Mouse (Mus musculus): ENCODE measurements around the gene Park7. TPM values are rescaled to one million over a fixed set of nuclear protein-coding genes. Genes with fewer than 3 reads are reported as not detected.

The Park7 gene
- polyA plus RNA-seq, 1 experiment from 2014 or later = 449 TPM

DNA sequence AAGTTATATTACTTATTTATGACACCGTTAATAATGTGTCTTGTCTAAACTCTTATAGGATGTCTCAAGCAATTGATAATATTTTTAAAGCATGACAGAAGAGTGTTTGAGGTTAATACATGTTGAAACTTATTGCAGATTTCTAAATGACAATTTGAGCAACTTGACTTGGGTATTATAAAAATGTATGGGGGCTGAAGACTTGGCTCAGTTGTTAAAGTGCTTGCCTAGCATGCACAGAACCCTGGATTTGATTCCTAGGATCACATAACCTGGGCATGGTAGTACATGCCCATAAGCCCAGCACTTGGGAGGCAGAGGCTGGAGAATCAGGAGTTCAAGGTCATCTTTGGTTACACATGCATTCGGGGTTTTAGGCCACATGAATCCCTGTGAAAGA, 45.4 kb downstream of the Park7 start:
- H3K9me3 ChIP-seq = no peaks in the 10 kb centered on the region
- no peak overlapping the region for H3K4me3 ChIP-seq
- DNase-seq (ENCODE audit: low spot score) = no peak
- no peaks in the 10 kb centered on the region for H3K27me3 ChIP-seq (ENCODE audit: insufficient read depth, poor library complexity, severe bottlenecking)
- WGBS = 87% methylated on average over 2 of the region's 2 CpGs
- H3K36me3 ChIP-seq = peaks cover 52% of the 10 kb centered on the region
- H3K27ac ChIP-seq = no peak overlapping the region
- H3K4me1 ChIP-seq (replicated peaks) = peaks cover 32% of the 10 kb centered on the region

DNA sequence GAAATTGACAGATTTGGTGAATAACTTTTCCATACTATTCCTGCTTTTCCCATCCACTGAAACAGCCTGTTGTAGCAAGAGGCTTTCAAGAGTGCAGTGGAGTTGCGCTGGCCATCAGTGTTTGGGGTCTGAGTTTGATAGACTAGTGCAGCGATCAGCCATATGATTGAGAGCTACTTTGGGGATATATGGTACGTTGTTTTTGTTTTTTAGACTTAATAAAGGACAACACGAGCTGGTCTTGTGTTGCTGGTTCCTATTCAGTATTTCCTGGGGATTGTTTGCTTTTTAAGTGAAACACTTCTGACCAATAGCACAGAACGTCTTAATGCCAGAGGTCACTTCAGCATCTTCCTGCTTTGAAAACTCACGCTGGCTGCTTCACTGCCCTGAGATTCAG, 46.1 kb downstream of the Park7 start:
- Histone ChIP-seq H3K9me3 (no peaks in the 10 kb centered on the region), H3K27ac (no peak overlapping the region), H3K4me1 (replicated peaks) (peaks cover 32% of the 10 kb centered on the region), H3K27me3 (ENCODE audit: insufficient read depth, poor library complexity, severe bottlenecking) (no peaks in the 10 kb centered on the region), H3K4me3 (no peak overlapping the region), H3K36me3 (peaks cover 52% of the 10 kb centered on the region)
- 85% methylated on average over 6 of the region's 6 CpGs for WGBS
- no peak for DNase-seq (ENCODE audit: low spot score)

DNA sequence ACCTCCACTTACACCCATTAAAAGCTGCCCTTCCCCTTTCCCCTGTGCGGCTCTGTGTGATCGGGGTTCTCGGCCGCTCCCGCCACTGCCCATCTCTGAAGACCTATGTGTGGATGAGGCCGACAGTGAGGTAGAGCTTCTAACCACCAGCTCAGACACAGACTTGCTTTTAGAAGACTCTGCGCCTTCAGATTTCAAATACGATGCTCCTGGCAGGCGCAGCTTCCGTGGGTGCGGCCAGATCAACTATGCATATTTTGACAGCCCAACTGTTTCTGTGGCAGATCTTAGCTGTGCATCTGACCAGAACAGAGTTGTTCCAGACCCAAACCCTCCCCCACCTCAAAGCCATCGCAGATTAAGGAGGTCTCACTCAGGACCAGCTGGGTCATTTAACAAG, 47.7 kb downstream of the Park7 start:
- H3K4me3 ChIP-seq = no peak overlapping the region
- 90% methylated on average over 12 of the region's 12 CpGs for WGBS
- no peaks in the 10 kb centered on the region for H3K9me3 ChIP-seq
- peaks cover 35% of the 10 kb centered on the region for H3K4me1 ChIP-seq (replicated peaks)
- H3K36me3 ChIP-seq = peaks cover 52% of the 10 kb centered on the region
- DNase-seq (ENCODE audit: low spot score) = no peak
- no peaks in the 10 kb centered on the region for H3K27me3 ChIP-seq (ENCODE audit: insufficient read depth, poor library complexity, severe bottlenecking)
- H3K27ac ChIP-seq = no peak overlapping the region

DNA sequence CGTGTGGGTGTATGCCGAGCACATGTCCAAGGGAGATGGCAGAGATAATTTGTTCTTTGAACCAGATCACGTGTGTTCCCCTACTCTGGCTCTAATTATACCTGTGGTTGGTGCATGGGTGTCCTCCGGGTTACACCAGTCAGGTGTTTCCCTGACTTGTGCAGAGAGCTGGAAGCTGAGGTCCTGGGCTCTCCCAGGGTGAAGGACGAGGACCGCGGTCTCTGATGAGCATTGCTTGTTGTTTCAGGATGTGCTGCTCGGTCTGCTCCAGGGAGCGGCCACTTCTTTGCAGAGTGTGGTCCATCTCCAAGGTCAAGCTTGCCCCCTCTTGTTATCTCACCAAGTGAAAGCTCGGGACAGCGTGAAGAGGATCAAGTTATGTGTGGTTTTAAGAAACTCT, 48.2 kb downstream of the Park7 start:
- peaks cover 34% of the 10 kb centered on the region for H3K4me1 ChIP-seq (replicated peaks)
- 93% methylated on average over 11 of the region's 11 CpGs for WGBS
- no peaks in the 10 kb centered on the region for H3K9me3 ChIP-seq
- DNase-seq (ENCODE audit: low spot score) = no peak
- no peaks in the 10 kb centered on the region for H3K27me3 ChIP-seq (ENCODE audit: insufficient read depth, poor library complexity, severe bottlenecking)
- H3K36me3 ChIP-seq = peaks cover 52% of the 10 kb centered on the region
- no peak overlapping the region for H3K4me3 ChIP-seq
- H3K27ac ChIP-seq = no peak overlapping the region

DNA sequence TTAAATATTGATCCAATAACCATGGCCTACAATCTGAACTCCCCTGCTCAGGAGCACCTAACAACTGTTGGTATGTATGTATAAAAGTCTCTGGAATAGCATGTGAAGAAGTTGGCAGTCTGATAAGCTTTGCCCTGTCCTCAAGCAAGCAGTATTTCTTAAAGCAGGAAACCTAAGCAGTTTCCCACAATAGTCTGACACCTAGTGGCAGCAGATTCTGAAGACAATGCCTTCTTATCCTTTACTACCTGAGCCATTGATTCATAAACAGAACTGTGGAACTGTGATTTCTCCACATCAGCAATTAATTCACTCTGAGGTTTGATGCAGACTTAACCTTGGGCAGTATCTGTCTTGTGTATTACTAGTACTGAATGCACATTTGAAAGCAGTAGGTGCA, 48.9 kb downstream of the Park7 start:
- Histone ChIP-seq H3K27me3 (ENCODE audit: insufficient read depth, poor library complexity, severe bottlenecking) (no peaks in the 10 kb centered on the region), H3K4me3 (no peak overlapping the region), H3K27ac (no peak overlapping the region), H3K9me3 (no peaks in the 10 kb centered on the region), H3K4me1 (replicated peaks) (peaks cover 34% of the 10 kb centered on the region), H3K36me3 (peaks cover 52% of the 10 kb centered on the region)
- DNase-seq (ENCODE audit: low spot score) = no peak

DNA sequence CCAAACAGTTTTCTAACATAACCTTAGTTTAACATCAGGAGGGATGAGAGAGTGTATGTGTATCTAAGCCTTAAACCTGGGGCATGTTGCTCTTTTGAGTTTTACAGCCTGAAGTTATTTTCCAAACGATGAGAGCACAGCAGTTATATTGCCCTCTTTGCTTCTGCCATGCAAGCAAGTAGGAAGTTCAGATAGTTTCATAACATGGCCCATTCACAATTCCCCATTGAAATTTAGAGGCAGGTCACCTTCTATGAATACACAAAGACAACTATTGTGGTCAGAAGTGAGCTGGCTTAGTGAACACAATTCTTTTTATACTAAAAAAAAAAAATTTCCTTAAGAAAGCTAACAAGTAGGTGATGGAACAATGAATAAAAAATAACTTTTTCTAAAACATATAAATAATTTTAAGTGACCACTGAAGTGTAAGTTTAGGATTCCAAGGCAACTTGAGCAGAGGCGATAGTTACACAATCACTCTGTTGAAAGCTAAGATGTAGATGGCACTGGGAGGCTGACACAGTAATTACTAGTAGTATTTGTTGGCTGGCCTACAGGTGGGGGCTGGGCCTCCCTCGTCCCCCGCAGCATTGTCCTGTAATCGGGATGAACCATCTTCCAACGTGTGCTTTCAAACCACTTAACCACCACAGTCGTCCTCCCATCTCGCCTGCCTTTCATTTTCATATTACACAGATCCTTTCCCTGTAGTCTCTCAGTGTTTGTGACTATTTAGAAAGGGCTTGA, 51.4 kb downstream of the Park7 start:
- no peaks in the 10 kb centered on the region for H3K9me3 ChIP-seq
- WGBS = 67% methylated on average over 8 of the region's 8 CpGs
- H3K27ac ChIP-seq = no peak overlapping the region
- peaks cover 28% of the 10 kb centered on the region for H3K4me1 ChIP-seq (replicated peaks)
- no peaks in the 10 kb centered on the region for H3K27me3 ChIP-seq (ENCODE audit: insufficient read depth, poor library complexity, severe bottlenecking)
- H3K36me3 ChIP-seq = peaks cover 30% of the 10 kb centered on the region
- no peak for DNase-seq (ENCODE audit: low spot score)
- no peak overlapping the region for H3K4me3 ChIP-seq

DNA sequence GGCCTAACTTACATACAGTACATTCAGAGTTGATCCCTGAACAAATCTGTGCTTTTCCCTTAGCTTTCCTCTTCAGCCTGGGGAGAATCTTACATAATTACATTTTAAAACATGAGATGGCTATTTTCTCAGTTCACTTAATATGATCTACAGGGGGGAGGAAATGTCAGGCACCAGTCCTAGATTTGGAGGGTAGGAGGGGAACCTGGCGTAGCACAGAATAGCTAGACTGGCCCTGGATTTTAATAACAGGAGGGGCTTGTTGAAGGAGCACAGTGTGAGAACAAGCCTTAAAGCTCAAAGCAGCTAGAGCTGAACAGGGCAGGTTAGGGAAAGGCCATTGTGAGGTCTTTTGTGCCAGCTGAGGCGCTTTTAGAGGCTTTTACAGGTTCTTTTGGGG, 53.1 kb downstream of the Park7 start:
- no peak overlapping the region for H3K27ac ChIP-seq
- no peak overlapping the region for H3K4me3 ChIP-seq
- 87% methylated on average over 2 of the region's 2 CpGs for WGBS
- H3K27me3 ChIP-seq (ENCODE audit: insufficient read depth, poor library complexity, severe bottlenecking) = no peaks in the 10 kb centered on the region
- no peaks in the 10 kb centered on the region for H3K9me3 ChIP-seq
- peaks cover 41% of the 10 kb centered on the region for H3K4me1 ChIP-seq (replicated peaks)
- no peak for DNase-seq (ENCODE audit: low spot score)
- H3K36me3 ChIP-seq = peaks cover 14% of the 10 kb centered on the region

DNA sequence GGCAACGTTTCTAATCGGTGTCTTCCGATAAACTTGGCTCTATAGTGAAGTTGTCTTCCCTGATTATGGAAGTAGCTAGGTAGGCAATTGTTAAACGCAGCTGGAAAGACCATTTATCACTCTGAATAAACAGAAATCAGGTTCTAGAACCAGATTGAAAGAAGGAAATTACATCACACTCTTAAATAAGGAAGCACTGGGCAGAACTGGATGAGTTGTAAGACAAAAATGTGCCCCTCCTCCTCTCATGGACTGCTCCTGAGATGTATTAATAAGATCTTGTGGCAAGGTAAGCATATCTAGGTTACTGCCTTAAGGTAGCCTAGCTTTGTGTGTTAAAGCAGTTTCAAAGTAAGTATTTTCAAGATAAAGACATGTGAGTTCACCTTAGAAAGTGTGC, 53.7 kb downstream of the Park7 start:
- 90% methylated on average over 4 of the region's 4 CpGs for WGBS
- Histone ChIP-seq H3K4me3 (no peak overlapping the region), H3K36me3 (peaks cover 8% of the 10 kb centered on the region), H3K27ac (no peak overlapping the region), H3K27me3 (ENCODE audit: insufficient read depth, poor library complexity, severe bottlenecking) (no peaks in the 10 kb centered on the region), H3K9me3 (no peaks in the 10 kb centered on the region), H3K4me1 (replicated peaks) (peaks cover 47% of the 10 kb centered on the region)
- DNase-seq (ENCODE audit: low spot score) = no peak

DNA sequence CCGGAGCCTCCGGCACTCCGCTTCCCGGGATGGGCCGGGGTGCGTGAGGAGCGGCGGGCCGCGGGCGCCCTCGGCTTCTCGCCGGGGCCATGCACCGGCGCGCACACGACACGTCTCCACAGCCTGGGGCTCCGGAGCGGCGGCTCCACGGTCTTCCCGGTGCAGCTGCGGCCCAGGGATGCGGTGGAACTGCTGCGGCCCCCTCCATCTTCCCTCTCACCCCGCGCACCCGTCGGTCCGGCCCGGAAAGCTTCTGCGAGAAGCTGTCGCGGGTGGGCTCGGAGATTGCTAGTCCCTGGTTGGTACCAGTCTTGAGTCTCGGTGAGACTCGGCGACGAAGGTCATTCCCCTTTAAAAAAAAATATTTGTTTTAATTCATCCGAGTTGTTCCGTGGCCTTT, 58.9 kb downstream of the Park7 start:
- no peaks in the 10 kb centered on the region for H3K9me3 ChIP-seq
- H3K27me3 ChIP-seq (ENCODE audit: insufficient read depth, poor library complexity, severe bottlenecking) = peaks cover 11% of the 10 kb centered on the region
- peaks cover 38% of the 10 kb centered on the region for H3K4me1 ChIP-seq (replicated peaks)
- peak overlapping the region; percentile 77 for H3K4me3 ChIP-seq
- no peaks in the 10 kb centered on the region for H3K36me3 ChIP-seq
- H3K27ac ChIP-seq = peak overlapping the region; percentile 95
- no peak for DNase-seq (ENCODE audit: low spot score)
- WGBS = 0% methylated on average over 43 of the region's 43 CpGs

DNA sequence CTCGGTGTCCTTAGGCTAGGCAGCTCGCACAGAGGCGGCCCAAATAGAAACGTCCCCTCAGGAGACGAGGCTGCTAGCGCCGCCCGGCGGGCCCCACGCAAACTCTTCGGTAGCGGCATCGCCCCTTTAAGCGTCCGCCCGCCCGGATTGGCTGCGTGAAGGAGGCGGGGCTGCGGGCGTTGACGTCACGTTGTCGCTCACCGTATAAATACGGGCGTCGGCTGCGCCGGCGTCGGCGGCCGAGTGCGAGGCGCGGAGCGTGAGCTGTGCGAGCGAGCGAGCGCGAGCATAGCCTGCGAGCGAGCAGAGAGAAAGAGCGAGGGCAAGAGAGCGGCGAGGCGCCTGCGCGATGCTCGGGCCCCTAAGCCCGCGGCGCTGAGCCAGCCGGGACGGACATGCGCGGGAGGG, 59.4 kb downstream of the Park7 start:
- under 1% methylated on average over 59 of the region's 59 CpGs for WGBS
- H3K36me3 ChIP-seq = no peaks in the 10 kb centered on the region
- peaks cover 11% of the 10 kb centered on the region for H3K27me3 ChIP-seq (ENCODE audit: insufficient read depth, poor library complexity, severe bottlenecking)
- DNase-seq (ENCODE audit: low spot score) = peak; percentile 98
- H3K4me1 ChIP-seq (replicated peaks) = peaks cover 38% of the 10 kb centered on the region
- H3K27ac ChIP-seq = peak overlapping the region; percentile 95
- no peaks in the 10 kb centered on the region for H3K9me3 ChIP-seq
- H3K4me3 ChIP-seq = peak overlapping the region; percentile 77

DNA sequence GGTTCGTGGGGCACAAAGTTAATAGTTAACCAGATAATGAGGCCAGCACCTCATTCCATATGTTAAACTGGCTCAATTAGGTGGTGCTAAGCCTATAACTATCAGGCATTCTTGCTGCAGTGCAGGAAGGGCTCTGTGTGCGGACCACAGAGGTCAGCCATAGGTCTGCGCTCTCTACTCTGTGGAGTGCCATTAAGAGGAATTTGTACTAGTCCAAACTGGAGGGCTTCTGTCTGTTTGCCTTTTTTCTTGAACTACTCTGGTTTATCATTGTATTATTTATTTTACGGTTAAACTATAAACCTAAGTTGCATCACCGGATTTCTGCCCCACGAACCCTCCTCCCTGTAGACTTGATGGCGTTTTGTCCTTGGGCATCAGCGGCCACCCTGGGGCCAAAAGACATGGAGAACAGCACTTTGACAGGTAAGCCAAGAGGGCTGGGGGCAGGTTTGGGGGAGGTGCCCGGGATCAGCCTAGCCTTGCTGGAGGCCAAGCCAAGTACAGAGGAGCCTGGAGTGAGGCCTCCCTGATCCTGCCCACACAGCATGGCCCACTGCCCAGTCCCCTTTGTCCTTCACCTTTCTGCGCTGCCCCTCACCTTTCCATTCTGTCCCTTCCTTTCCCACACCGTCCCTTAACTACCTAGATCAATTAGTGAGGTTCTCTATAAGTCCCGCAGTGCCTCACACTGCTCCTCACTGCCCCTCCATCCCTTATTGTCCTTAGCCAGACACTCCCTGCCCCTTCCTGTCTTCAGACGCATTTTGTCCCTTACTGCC, 60.4 kb downstream of the Park7 start, which contains the start of gene Errfi1:
Errfi1 (plus strand) TSS at position 240 of the 782 bp plus-strand sequence.
- WGBS = 49% methylated on average over 13 of the region's 13 CpGs
- Histone ChIP-seq H3K4me1 (replicated peaks) (peaks cover 39% of the 10 kb centered on the region), H3K27me3 (ENCODE audit: insufficient read depth, poor library complexity, severe bottlenecking) (peaks cover 11% of the 10 kb centered on the region), H3K9me3 (no peaks in the 10 kb centered on the region), H3K4me3 (peak within 1 kb of the TSS; percentile 77), H3K36me3 (no peaks in the 10 kb centered on the region), H3K27ac (peak within 1 kb of the TSS; percentile 95)
- DNase-seq (ENCODE audit: low spot score) = no peak

DNA sequence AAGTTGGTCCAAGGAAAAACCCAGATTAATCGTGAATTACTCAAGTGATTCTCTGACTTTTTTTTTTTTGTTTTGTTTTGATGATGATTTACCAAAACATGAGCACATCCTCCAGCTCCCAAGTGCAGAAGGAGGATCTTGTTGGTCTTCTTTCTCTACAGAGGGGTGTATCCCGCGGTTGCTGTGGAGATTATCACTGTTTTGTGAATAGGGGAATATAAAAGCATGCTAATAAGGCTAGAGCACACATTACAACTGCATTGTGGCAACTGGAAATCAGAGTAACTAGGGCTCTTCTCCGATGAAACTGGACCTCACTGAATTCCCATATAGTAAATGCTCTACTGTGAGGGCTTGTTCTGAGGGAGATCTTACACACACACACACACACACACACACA, 61.8 kb downstream of the Park7 start:
- no peak for DNase-seq (ENCODE audit: low spot score)
- Histone ChIP-seq H3K4me1 (replicated peaks) (peaks cover 43% of the 10 kb centered on the region), H3K27me3 (ENCODE audit: insufficient read depth, poor library complexity, severe bottlenecking) (peaks cover 11% of the 10 kb centered on the region), H3K4me3 (no peak overlapping the region), H3K36me3 (no peaks in the 10 kb centered on the region), H3K27ac (no peak overlapping the region), H3K9me3 (no peaks in the 10 kb centered on the region)
- whole genome bisulfite sequencing = 77% methylated on average over 4 of the region's 4 CpGs

DNA sequence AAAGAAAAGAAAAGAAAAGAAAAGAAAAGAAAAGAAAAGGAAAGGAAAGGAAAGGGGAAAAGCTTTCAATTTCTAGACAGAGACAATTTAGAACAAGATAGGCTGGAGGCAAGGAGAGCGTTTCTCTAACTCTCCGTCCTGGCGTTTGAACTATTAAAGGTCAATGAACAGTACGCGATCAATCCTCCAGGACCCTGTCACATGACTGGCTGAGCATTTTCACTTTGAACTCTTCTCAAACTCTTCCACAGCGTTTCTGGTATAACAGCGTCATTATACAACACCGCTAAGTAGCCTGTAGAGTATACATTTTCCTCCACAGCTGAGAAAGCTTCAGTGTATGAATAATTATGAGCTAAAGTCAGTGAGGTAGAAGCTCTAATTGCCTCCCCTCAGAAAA, 62.2 kb downstream of the Park7 start:
- H3K27ac ChIP-seq = no peak overlapping the region
- WGBS = 76% methylated on average over 8 of the region's 8 CpGs

More for the DNA sequence above, 62.2 kb downstream of the Park7 start:
- no peak overlapping the region for H3K4me3 ChIP-seq
- peaks cover 40% of the 10 kb centered on the region for H3K4me1 ChIP-seq (replicated peaks)
- H3K27me3 ChIP-seq (ENCODE audit: insufficient read depth, poor library complexity, severe bottlenecking) = peaks cover 11% of the 10 kb centered on the region
- no peaks in the 10 kb centered on the region for H3K36me3 ChIP-seq
- H3K9me3 ChIP-seq = no peaks in the 10 kb centered on the region
- DNase-seq (ENCODE audit: low spot score) = no peak
